Mouse (Mus musculus): ENCODE results near the gene Stard9. TPM values are rescaled to one million over a fixed set of nuclear protein-coding genes. Genes with fewer than 3 reads are reported as not detected.

Stard9 gene
- 3.9 and 5.4 TPM in 2 replicates for polyA plus RNA-seq (2014; fragmentation: Nextera tagmentation; extraction: Ambion mirVana)

- WGBS, result 2% methylated on average over 36 of the region's 36 CpGs
- no peaks in the 10 kb centered on the region for H3K27me3 ChIP-seq (ENCODE audit: control insufficient read depth, insufficient read depth, low read length)
- no peaks in the 10 kb centered on the region for H3K36me3 ChIP-seq (ENCODE audit: control insufficient read depth, insufficient read depth, low read length)
- peak; percentile 99 for DNase-seq (ENCODE audit: low spot score)
- ATAC-seq (replicated peaks; ENCODE audit: low FRiP score), result peak; percentile 100
- H3K4me1 ChIP-seq (replicated peaks; ENCODE audit: control insufficient read depth, insufficient read depth, low read length), result 0 out of 2 replicates have a peak, but pooled peaks cover 2% of the 10 kb centered on the region
- no peak within 1 kb of the TSS for H3K27ac ChIP-seq (ENCODE audit: low read depth, low read length)
- H3K4me3 ChIP-seq (ENCODE audit: low read depth, low read length), result peak within 1 kb of the TSS; percentile 49
- no peaks in the 10 kb centered on the region for H3K9me3 ChIP-seq (ENCODE audit: control insufficient read depth, low read length)
- peak within 1 kb of the TSS; percentile 57 for H3K9ac ChIP-seq (ENCODE audit: low read length)
- peak within 1 kb of the TSS; percentile 56 for H3K4me2 ChIP-seq (ENCODE audit: low read depth, low read length, severe bottlenecking)
Observed at GRCm38 (mm10) chr2:120628886-120629735, at the start of gene Stard9. Gene Stard9 (plus strand): TSS chr2:120629121.

- H3K4me3 ChIP-seq (ENCODE audit: low read depth, low read length), result no peak overlapping the region
- H3K9me3 ChIP-seq (ENCODE audit: control insufficient read depth, low read length), result no peaks in the 10 kb centered on the region
- no peaks in the 10 kb centered on the region for H3K4me1 ChIP-seq (replicated peaks; ENCODE audit: control insufficient read depth, insufficient read depth, low read length)
- ATAC-seq (replicated peaks; ENCODE audit: low FRiP score), result no peak
- no peaks in the 10 kb centered on the region for H3K27me3 ChIP-seq (ENCODE audit: control insufficient read depth, insufficient read depth, low read length)
- no peak overlapping the region for H3K27ac ChIP-seq (ENCODE audit: low read depth, low read length)
- DNase-seq (ENCODE audit: low spot score), result no peak
- H3K36me3 ChIP-seq (ENCODE audit: control insufficient read depth, insufficient read depth, low read length), result no peaks in the 10 kb centered on the region
- no peak overlapping the region for H3K4me2 ChIP-seq (ENCODE audit: low read depth, low read length, severe bottlenecking)
- WGBS, result 86% methylated on average over 5 of the region's 5 CpGs
- H3K9ac ChIP-seq (ENCODE audit: low read length), result no peak overlapping the region
Observed at GRCm38 (mm10) chr2:120589759-120590158, 39.2 kb upstream of the Stard9 start.

- ATAC-seq (replicated peaks; ENCODE audit: low FRiP score), result no peak
- Histone ChIP-seq H3K9me3 (ENCODE audit: control insufficient read depth, low read length) (no peaks in the 10 kb centered on the region), H3K4me1 (replicated peaks; ENCODE audit: control insufficient read depth, insufficient read depth, low read length) (no peaks in the 10 kb centered on the region), H3K4me2 (ENCODE audit: low read depth, low read length, severe bottlenecking) (no peak overlapping the region), H3K27me3 (ENCODE audit: control insufficient read depth, insufficient read depth, low read length) (no peaks in the 10 kb centered on the region), H3K9ac (ENCODE audit: low read length) (no peak overlapping the region), H3K27ac (ENCODE audit: low read depth, low read length) (no peak overlapping the region), H3K36me3 (ENCODE audit: control insufficient read depth, insufficient read depth, low read length) (no peaks in the 10 kb centered on the region), H3K4me3 (ENCODE audit: low read depth, low read length) (no peak overlapping the region)
- whole genome bisulfite sequencing, result 97% methylated on average over 1 of the region's 1 CpGs
- DNase-seq (ENCODE audit: low spot score), result no peak
Observed at GRCm38 (mm10) chr2:120592227-120592626, 36.7 kb upstream of the Stard9 start.

- no peaks in the 10 kb centered on the region for H3K4me1 ChIP-seq (replicated peaks; ENCODE audit: control insufficient read depth, insufficient read depth, low read length)
- no peaks in the 10 kb centered on the region for H3K27me3 ChIP-seq (ENCODE audit: control insufficient read depth, insufficient read depth, low read length)
- WGBS, result 91% methylated on average over 2 of the region's 2 CpGs
- H3K9ac ChIP-seq (ENCODE audit: low read length), result no peak overlapping the region
- DNase-seq (ENCODE audit: low spot score) (no peak), ATAC-seq (replicated peaks; ENCODE audit: low FRiP score) (no peak)
- no peak overlapping the region for H3K4me3 ChIP-seq (ENCODE audit: low read depth, low read length)
- no peaks in the 10 kb centered on the region; the same call in 1 of the 2 replicates for H3K36me3 ChIP-seq (ENCODE audit: control insufficient read depth, insufficient read depth, low read length)
- no peak overlapping the region for H3K27ac ChIP-seq (ENCODE audit: low read depth, low read length)
- no peak overlapping the region for H3K4me2 ChIP-seq (ENCODE audit: low read depth, low read length, severe bottlenecking)
- H3K9me3 ChIP-seq (ENCODE audit: control insufficient read depth, low read length), result no peaks in the 10 kb centered on the region
Observed at GRCm38 (mm10) chr2:120597734-120598133, 31.2 kb upstream of the Stard9 start.

GRCm38 (mm10) chr2:120599506-120599905, 29.4 kb upstream of the Stard9 start:
- Histone ChIP-seq H3K36me3 (ENCODE audit: control insufficient read depth, insufficient read depth, low read length) (no peaks in the 10 kb centered on the region; the same call in 1 of the 2 replicates), H3K4me3 (ENCODE audit: low read depth, low read length) (no peak overlapping the region), H3K27me3 (ENCODE audit: control insufficient read depth, insufficient read depth, low read length) (no peaks in the 10 kb centered on the region), H3K9ac (ENCODE audit: low read length) (no peak overlapping the region), H3K4me1 (replicated peaks; ENCODE audit: control insufficient read depth, insufficient read depth, low read length) (no peaks in the 10 kb centered on the region), H3K27ac (ENCODE audit: low read depth, low read length) (no peak overlapping the region), H3K9me3 (ENCODE audit: control insufficient read depth, low read length) (no peaks in the 10 kb centered on the region), H3K4me2 (ENCODE audit: low read depth, low read length, severe bottlenecking) (no peak overlapping the region)
- DNase-seq (ENCODE audit: low spot score), result no peak
- no peak for ATAC-seq (replicated peaks; ENCODE audit: low FRiP score)
- 92% methylated on average over 4 of the region's 4 CpGs for WGBS

- no peak overlapping the region for H3K9ac ChIP-seq (ENCODE audit: low read length)
- no peak overlapping the region for H3K27ac ChIP-seq (ENCODE audit: low read depth, low read length)
- no peak overlapping the region for H3K4me3 ChIP-seq (ENCODE audit: low read depth, low read length)
- DNase-seq (ENCODE audit: low spot score) (no peak), ATAC-seq (replicated peaks; ENCODE audit: low FRiP score) (no peak)
- H3K4me1 ChIP-seq (replicated peaks; ENCODE audit: control insufficient read depth, insufficient read depth, low read length), result peaks cover 5% of the 10 kb centered on the region
- 89% methylated on average over 6 of the region's 6 CpGs for WGBS
- H3K4me2 ChIP-seq (ENCODE audit: low read depth, low read length, severe bottlenecking), result no peak overlapping the region
- H3K9me3 ChIP-seq (ENCODE audit: control insufficient read depth, low read length), result no peaks in the 10 kb centered on the region
- H3K36me3 ChIP-seq (ENCODE audit: control insufficient read depth, insufficient read depth, low read length), result no peaks in the 10 kb centered on the region
- H3K27me3 ChIP-seq (ENCODE audit: control insufficient read depth, insufficient read depth, low read length), result no peaks in the 10 kb centered on the region
Observed at GRCm38 (mm10) chr2:120606021-120606690, 22.8 kb upstream of the Stard9 start.

GRCm38 (mm10) chr2:120608830-120609723, 19.8 kb upstream of the Stard9 start, which contains the start of the genes Haus2 and Lrrc57:
Gene Haus2 (plus strand): TSS chr2:120609383.
Gene Lrrc57 (minus strand): TSS chr2:120609520.
- Histone ChIP-seq H3K36me3 (ENCODE audit: control insufficient read depth, insufficient read depth, low read length) (no peaks in the 10 kb centered on the region; the same call in 1 of the 2 replicates), H3K4me2 (ENCODE audit: low read depth, low read length, severe bottlenecking) (peak within 1 kb of the TSS; percentile 57), H3K9me3 (ENCODE audit: control insufficient read depth, low read length) (no peaks in the 10 kb centered on the region), H3K4me3 (ENCODE audit: low read depth, low read length) (peak within 1 kb of the TSS; percentile 85), H3K4me1 (replicated peaks; ENCODE audit: control insufficient read depth, insufficient read depth, low read length) (peaks cover 5% of the 10 kb centered on the region), H3K9ac (ENCODE audit: low read length) (peak within 1 kb of the TSS; percentile 85), H3K27me3 (ENCODE audit: control insufficient read depth, insufficient read depth, low read length) (no peaks in the 10 kb centered on the region), H3K27ac (ENCODE audit: low read depth, low read length) (peak within 1 kb of the TSS; percentile 80)
- WGBS, result under 1% methylated on average over 52 of the region's 52 CpGs
- peak; percentile 96 for DNase-seq (ENCODE audit: low spot score)
- peak; percentile 95 for ATAC-seq (replicated peaks; ENCODE audit: low FRiP score)

Measured in forebrain, embryonic 11.5 days (tissue).